Mouse (Mus musculus): ENCODE data around the gene Adgrv1. TPM values are rescaled to one million over a fixed set of nuclear protein-coding genes. Genes with fewer than 3 reads are reported as not detected.
A peak's percentile ranks its signal among the peaks of the same experiment; 100 is the strongest.

Adgrv1 gene
- polyA plus RNA-seq, 1 experiment from 2014 or later: 0.83 TPM

DNA sequence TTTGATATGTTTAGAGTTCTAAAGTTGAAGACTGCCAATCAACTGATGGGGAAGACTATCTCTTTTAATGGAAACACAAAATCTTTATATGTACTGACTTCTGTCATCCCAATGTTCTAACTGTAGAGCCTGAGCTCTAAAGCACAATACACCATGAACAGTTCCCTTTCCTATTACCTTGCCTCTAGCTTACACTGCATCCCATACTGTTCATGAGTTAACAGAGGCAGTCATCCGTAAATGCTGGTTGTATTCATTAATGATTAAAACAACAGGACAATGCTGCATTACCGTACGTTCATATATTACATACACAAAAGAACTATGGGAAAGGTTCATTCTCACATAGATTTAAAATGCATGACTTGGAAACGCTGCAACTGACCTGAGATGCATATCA lies 251.1 kb downstream of the Adgrv1 start:
- no peaks in the 10 kb centered on the region for H3K27me3 ChIP-seq (replicated peaks)
- no peaks in the 10 kb centered on the region for H3K36me3 ChIP-seq
- no peaks in the 10 kb centered on the region for H3K4me1 ChIP-seq (replicated peaks)
- no peak overlapping the region for H3K4me2 ChIP-seq (replicated peaks)
- H3K9ac ChIP-seq: no peak overlapping the region
- no peak overlapping the region for H3K4me3 ChIP-seq (replicated peaks)
- H3K9me3 ChIP-seq: no peaks in the 10 kb centered on the region
- 87% methylated on average over 4 of the region's 4 CpGs for WGBS
- no peak for ATAC-seq
- no peak overlapping the region for H3K27ac ChIP-seq

DNA sequence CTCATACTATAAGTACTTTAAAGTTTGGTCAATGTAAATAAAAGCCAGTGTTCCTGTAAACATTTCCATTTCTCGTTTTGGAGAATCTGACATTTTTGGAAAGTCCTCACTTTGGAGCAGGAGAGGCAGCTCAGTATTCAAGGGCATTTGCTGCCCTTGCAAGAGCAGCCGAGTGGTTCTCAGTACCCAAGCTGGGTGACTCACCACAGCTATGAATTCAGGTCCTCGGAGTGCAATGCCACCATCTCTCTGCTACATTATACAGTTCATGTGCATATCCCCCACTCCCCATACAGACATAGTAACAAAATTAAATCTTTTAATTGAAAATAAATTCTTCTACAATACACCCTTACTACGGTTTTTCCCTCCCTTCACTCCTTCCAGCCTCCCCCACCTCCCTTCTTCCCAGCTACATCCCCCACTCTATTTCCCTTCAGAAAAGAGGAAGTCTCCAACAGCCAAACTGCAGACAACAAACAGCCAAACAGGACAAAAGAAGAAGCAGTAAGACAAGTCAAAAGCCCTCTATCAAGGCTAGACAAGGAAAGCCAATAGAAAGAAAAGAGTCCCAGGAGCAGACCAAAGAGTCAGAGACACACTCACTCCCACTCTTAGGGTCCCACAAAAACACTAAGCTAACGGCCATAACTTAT lies 262.0 kb downstream of the Adgrv1 start:
- no peak overlapping the region for H3K4me2 ChIP-seq (replicated peaks)
- no peak overlapping the region for H3K4me3 ChIP-seq (replicated peaks)
- no peaks in the 10 kb centered on the region for H3K36me3 ChIP-seq
- no peaks in the 10 kb centered on the region for H3K9me3 ChIP-seq
- H3K9ac ChIP-seq: no peak overlapping the region
- H3K27me3 ChIP-seq (replicated peaks): no peaks in the 10 kb centered on the region
- 73% methylated on average over 5 of the region's 5 CpGs for whole genome bisulfite sequencing
- H3K27ac ChIP-seq: no peak overlapping the region
- no peaks in the 10 kb centered on the region for H3K4me1 ChIP-seq (replicated peaks)
- ATAC-seq: no peak

- H3K9ac ChIP-seq: no peak overlapping the region
- H3K4me1 ChIP-seq (replicated peaks): no peaks in the 10 kb centered on the region
- H3K9me3 ChIP-seq: no peaks in the 10 kb centered on the region
- no peak overlapping the region for H3K27ac ChIP-seq
- H3K4me3 ChIP-seq (replicated peaks): no peak overlapping the region
- ATAC-seq: peak; percentile 17; the same call in 1 of the 2 replicates
- no peaks in the 10 kb centered on the region for H3K27me3 ChIP-seq (replicated peaks)
- no peaks in the 10 kb centered on the region for H3K36me3 ChIP-seq
- no peak overlapping the region for H3K4me2 ChIP-seq (replicated peaks)
- 88% methylated on average over 6 of the region's 6 CpGs for WGBS
Observed at GRCm38 (mm10) chr13:81370196-81370595, 262.8 kb downstream of the Adgrv1 start.

GRCm38 (mm10) chr13:81369564-81369963 lies 263.4 kb downstream of the Adgrv1 start:
- Histone ChIP-seq H3K4me1 (replicated peaks) (no peaks in the 10 kb centered on the region), H3K9ac (no peak overlapping the region), H3K4me2 (replicated peaks) (no peak overlapping the region), H3K27ac (no peak overlapping the region), H3K36me3 (no peaks in the 10 kb centered on the region), H3K4me3 (replicated peaks) (no peak overlapping the region), H3K9me3 (no peaks in the 10 kb centered on the region), H3K27me3 (replicated peaks) (no peaks in the 10 kb centered on the region)
- no peak for ATAC-seq
- whole genome bisulfite sequencing: 77% methylated on average over 2 of the region's 2 CpGs

DNA sequence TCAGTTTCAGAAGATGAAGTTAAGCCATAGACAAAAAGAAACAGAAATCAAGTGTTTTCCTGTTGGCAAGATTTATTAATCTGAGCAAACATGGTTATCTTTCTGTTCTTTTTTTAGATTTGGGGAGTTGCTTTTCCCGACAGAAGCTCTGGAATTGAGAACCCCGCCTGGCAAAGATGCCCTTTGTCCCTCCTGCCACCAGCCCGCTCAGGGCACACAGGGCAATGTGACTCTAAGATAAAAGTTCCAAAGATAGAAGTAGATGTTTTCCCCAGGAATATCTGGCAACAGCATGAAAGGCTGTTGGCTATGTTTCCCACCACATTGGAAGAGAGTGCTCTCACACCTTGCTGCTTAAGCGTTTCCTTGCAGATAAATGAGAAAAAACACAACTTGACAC lies 264.0 kb downstream of the Adgrv1 start:
- Histone ChIP-seq H3K4me2 (replicated peaks) (no peak overlapping the region), H3K27me3 (replicated peaks) (no peaks in the 10 kb centered on the region), H3K4me3 (replicated peaks) (no peak overlapping the region), H3K4me1 (replicated peaks) (no peaks in the 10 kb centered on the region), H3K9ac (no peak overlapping the region), H3K27ac (no peak overlapping the region), H3K36me3 (no peaks in the 10 kb centered on the region), H3K9me3 (no peaks in the 10 kb centered on the region)
- 50% methylated on average over 4 of the region's 4 CpGs for WGBS
- peak; percentile 57 for ATAC-seq

DNA sequence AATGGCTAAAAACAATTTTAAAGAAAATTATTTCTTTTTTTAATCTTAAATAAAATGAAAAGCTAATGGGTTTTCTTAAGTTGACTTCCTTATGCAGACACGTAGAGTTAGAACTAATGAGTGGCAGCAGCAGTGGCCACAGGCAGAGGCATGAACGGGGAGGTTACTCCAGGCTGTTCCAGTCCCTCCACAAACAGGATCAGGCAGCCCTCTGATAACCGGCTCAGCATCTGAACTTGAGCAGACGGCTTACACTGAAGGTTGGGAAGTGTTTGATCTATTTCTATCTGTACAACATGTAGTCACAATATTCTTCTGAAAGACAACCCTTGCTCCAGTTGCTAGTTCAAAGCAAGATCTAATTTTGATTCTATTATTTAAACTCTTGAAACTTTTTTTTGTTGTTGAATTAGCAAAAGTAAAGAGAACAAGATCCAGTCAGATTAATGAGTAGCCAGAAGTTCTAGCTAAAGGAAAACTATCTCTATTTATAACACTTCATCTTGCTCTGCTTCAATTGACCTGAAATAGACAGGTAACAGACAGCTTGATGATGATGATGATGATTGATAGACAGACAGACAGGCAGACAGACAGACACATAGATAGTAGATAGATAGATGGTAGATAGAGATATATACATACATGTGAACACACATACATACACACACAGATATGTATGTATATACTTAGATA lies 265.1 kb downstream of the Adgrv1 start:
- Histone ChIP-seq H3K4me1 (replicated peaks) (no peaks in the 10 kb centered on the region), H3K4me2 (replicated peaks) (no peak overlapping the region), H3K27ac (no peak overlapping the region), H3K4me3 (replicated peaks) (no peak overlapping the region), H3K9ac (no peak overlapping the region), H3K27me3 (replicated peaks) (no peaks in the 10 kb centered on the region), H3K9me3 (no peaks in the 10 kb centered on the region), H3K36me3 (no peaks in the 10 kb centered on the region)
- WGBS: 52% methylated on average over 4 of the region's 4 CpGs
- ATAC-seq: peak; percentile 88

DNA sequence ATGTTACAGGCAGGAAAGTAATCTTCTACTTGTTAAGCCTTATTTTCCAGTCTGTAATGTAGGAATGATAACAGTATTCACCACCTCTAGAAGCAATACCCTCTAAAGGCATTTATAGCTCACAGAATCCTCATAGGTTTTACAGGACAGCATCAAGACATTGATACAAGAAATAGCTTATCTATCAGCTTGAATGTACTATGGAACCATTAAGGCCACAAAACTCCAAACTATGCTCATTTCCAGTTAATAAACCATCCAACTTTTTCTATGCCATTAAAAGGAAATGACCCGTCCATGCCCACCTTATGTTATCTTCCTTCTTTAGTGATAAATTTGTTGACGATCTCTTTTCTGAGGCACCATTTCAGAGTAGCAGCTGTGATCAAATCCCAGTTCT lies 272.6 kb downstream of the Adgrv1 start:
- no peak overlapping the region for H3K4me2 ChIP-seq (replicated peaks)
- H3K4me1 ChIP-seq (replicated peaks): no peaks in the 10 kb centered on the region
- no peaks in the 10 kb centered on the region for H3K36me3 ChIP-seq
- ATAC-seq: peak; percentile 53
- H3K9ac ChIP-seq: no peak overlapping the region
- 76% methylated on average over 2 of the region's 2 CpGs for WGBS
- no peaks in the 10 kb centered on the region for H3K9me3 ChIP-seq
- no peak overlapping the region for H3K4me3 ChIP-seq (replicated peaks)
- no peaks in the 10 kb centered on the region for H3K27me3 ChIP-seq (replicated peaks)
- H3K27ac ChIP-seq: no peak overlapping the region

- Histone ChIP-seq H3K27me3 (replicated peaks) (no peaks in the 10 kb centered on the region), H3K27ac (no peak overlapping the region), H3K36me3 (no peaks in the 10 kb centered on the region), H3K4me3 (replicated peaks) (no peak overlapping the region), H3K4me2 (replicated peaks) (no peak overlapping the region), H3K4me1 (replicated peaks) (no peaks in the 10 kb centered on the region), H3K9me3 (no peaks in the 10 kb centered on the region), H3K9ac (no peak overlapping the region)
- WGBS: 47% methylated on average over 1 of the region's 1 CpGs
- no peak for ATAC-seq
Observed at GRCm38 (mm10) chr13:81358766-81359165, 274.2 kb downstream of the Adgrv1 start.

GRCm38 (mm10) chr13:81358365-81358764 lies 274.6 kb downstream of the Adgrv1 start:
- Histone ChIP-seq H3K36me3 (no peaks in the 10 kb centered on the region), H3K4me3 (replicated peaks) (no peak overlapping the region), H3K27me3 (replicated peaks) (no peaks in the 10 kb centered on the region), H3K4me2 (replicated peaks) (no peak overlapping the region), H3K9me3 (no peaks in the 10 kb centered on the region), H3K9ac (no peak overlapping the region), H3K27ac (no peak overlapping the region), H3K4me1 (replicated peaks) (no peaks in the 10 kb centered on the region)
- 79% methylated on average over 4 of the region's 4 CpGs for WGBS
- no peak for ATAC-seq

- Histone ChIP-seq H3K4me1 (replicated peaks) (no peaks in the 10 kb centered on the region), H3K36me3 (no peaks in the 10 kb centered on the region), H3K4me3 (replicated peaks) (no peak overlapping the region), H3K27me3 (replicated peaks) (no peaks in the 10 kb centered on the region), H3K4me2 (replicated peaks) (no peak overlapping the region), H3K27ac (no peak overlapping the region), H3K9me3 (no peaks in the 10 kb centered on the region), H3K9ac (no peak overlapping the region)
- WGBS: 83% methylated on average over 3 of the region's 3 CpGs
- ATAC-seq: no peak
Observed at GRCm38 (mm10) chr13:81357215-81357614, 275.7 kb downstream of the Adgrv1 start.

- ATAC-seq: no peak
Observed at GRCm38 (mm10) chr13:81354587-81354986, 278.4 kb downstream of the Adgrv1 start.

GRCm38 (mm10) chr13:81352296-81352695 lies 280.7 kb downstream of the Adgrv1 start:
- Histone ChIP-seq H3K4me2 (replicated peaks) (no peak overlapping the region; the same call in 1 of the 2 replicates), H3K27ac (no peak overlapping the region)
- 48% methylated on average over 11 of the region's 11 CpGs for WGBS

More at GRCm38 (mm10) chr13:81354587-81354986, 278.4 kb downstream of the Adgrv1 start:
- Histone ChIP-seq H3K27me3 (replicated peaks) (no peaks in the 10 kb centered on the region), H3K27ac (no peak overlapping the region), H3K4me3 (replicated peaks) (no peak overlapping the region), H3K4me1 (replicated peaks) (no peaks in the 10 kb centered on the region), H3K4me2 (replicated peaks) (no peak overlapping the region), H3K9ac (no peak overlapping the region), H3K36me3 (no peaks in the 10 kb centered on the region), H3K9me3 (no peaks in the 10 kb centered on the region)
- 89% methylated on average over 5 of the region's 5 CpGs for WGBS

More at GRCm38 (mm10) chr13:81352296-81352695, 280.7 kb downstream of the Adgrv1 start:
- no peaks in the 10 kb centered on the region for H3K27me3 ChIP-seq (replicated peaks)
- H3K36me3 ChIP-seq: no peaks in the 10 kb centered on the region
- no peaks in the 10 kb centered on the region for H3K4me1 ChIP-seq (replicated peaks)
- H3K9ac ChIP-seq: no peak overlapping the region
- H3K4me3 ChIP-seq (replicated peaks): no peak overlapping the region
- H3K9me3 ChIP-seq: no peaks in the 10 kb centered on the region
- peak; percentile 76 for ATAC-seq

All from intestine, embryonic 15.5 days (tissue).